Mouse (Mus musculus) gastrocnemius, postnatal 36 days (tissue): ENCODE results near the gene Slc22a15. TPM values are rescaled to one million over a fixed set of nuclear protein-coding genes. Genes with fewer than 3 reads are reported as not detected.

Experiments
- DNase-seq, 2 experiments: peaks; one replicate each; pipeline ENCODE4 v3.0.0; 2022
- intact Hi-C: fragments of 180-260 bp; cut with DNase I; formaldehyde crosslinking; loops from one replicate; pipeline ENCODE4 v1.15.1; 2025
- total RNA-seq, 2 experiments: library from RNA; stranded (reverse); gene quantifications; 2 replicates each; pipeline ENCODE4 v1.2.3; 2021

The Slc22a15 gene
- total RNA-seq, 2 experiments from 2014 or later: 0.59 to 0.76 TPM

DNA sequence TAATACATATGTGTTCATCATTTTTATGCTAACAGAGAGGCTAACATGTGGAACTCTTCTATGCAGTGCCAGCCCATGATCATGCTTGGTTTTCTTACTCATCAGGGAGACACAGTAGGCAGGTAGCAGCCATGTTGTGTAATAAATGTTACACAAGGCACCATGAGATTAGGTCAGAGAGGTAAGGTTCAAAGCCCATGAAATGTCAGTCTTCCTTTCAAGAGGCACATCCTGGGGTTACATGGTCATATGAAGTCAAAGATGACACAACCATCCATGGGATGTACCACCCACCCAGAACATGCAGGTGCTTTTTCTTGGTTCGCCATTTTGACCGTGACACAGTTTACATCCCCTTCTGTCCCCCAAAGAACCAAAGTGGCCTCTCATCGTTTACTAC lies 5.7 kb downstream of the Slc22a15 start:
- intact Hi-C loops: no loop called here

DNA sequence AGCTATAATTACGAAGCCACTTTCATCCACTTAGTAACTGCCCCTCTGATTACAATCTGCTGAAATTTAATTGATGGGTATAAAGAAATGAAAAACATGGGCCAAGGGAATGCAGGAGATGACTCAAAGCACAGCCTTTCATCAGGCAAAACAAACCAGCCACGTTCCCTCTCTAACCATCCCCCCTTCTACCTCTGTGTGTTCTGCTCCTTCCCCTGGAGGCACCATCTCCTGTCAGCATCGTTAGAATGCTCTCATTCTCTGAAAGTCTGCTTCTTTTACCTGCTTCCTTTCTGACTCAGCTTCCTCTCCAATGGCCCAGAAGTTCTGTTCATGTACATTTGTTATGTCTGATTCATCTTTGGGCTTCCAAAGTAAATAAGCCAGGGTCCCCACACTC lies 6.6 kb downstream of the Slc22a15 start:
- intact Hi-C loops: no loop called here
- no peak for DNase-seq

More for the DNA sequence above, 5.7 kb downstream of the Slc22a15 start:
- no peak for DNase-seq

GRCm38 (mm10) chr3:101916525-101916924 lies 7.7 kb downstream of the Slc22a15 start:
- intact Hi-C loops: no loop called here
- DNase-seq: no peak

DNA sequence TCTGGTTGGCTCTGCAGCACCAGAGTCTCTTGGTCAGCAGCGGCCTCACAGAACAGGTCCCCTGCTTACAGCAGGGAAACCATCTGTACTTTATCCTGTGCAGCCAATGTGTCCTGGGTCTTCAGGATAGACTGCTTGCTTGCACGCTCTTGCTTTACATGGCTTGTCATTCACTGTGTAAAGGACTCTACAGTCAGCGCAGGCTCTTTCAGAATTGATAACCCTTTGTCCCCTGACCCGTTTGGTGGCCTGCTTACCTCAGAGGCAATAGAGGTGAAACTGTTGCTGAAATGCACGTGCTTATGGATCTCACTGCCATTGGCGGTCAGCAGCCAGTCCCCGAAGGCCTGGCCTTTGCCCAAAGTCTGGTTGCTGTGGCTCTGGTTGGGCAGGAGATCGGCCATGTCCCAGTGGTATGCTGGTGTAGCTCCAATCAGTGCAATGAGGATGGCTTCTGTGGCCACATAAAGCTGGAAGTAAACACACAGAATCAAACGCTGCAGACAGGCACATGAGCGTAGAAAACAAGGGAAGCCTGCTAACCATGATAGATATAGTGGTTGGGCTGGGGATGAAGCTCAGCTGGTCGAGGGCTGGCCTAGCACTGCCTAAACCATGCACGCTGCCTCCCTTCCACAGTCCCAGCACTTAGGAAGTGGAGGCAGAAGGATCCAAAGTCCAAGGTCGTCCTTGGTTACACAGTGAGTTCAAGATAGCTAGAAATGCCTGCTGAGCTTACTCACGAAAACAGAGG lies 9.0 kb downstream of the Slc22a15 start:
- no peak for DNase-seq
- intact Hi-C loops: no loop called here

DNA sequence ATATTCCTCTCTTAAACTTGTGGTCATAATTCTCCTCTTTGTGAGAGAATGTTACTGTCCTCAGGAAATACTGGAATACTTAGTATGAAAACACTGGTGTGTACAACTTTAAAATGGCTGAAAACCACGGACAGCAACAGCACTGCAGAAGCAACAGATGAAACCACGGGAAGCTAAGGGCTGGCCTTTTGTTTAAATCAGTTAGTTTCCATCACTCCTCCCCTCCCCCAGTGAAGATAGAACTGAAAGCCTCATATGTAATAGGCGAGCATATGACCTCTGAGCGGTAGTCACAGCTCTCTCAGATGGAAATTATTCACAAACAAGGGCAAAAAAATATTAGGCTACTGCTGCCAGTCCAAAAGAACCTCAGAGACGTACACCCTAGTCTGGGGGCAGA lies 10.0 kb downstream of the Slc22a15 start:
- no peak for DNase-seq
- intact Hi-C loops: no loop called here

- no peak for DNase-seq
- intact Hi-C loops: no loop called here
Observed at GRCm38 (mm10) chr3:101912041-101912440, 12.2 kb downstream of the Slc22a15 start.

- intact Hi-C loops: no loop called here
- no peak for DNase-seq
Observed at GRCm38 (mm10) chr3:101907049-101907448, 17.2 kb downstream of the Slc22a15 start.

- intact Hi-C loops: no loop called here
- no peak for DNase-seq
Observed at GRCm38 (mm10) chr3:101904776-101905175, 19.5 kb downstream of the Slc22a15 start.

GRCm38 (mm10) chr3:101903091-101903490 lies 21.2 kb downstream of the Slc22a15 start:
- intact Hi-C loops: no loop called here
- DNase-seq: no peak

DNA sequence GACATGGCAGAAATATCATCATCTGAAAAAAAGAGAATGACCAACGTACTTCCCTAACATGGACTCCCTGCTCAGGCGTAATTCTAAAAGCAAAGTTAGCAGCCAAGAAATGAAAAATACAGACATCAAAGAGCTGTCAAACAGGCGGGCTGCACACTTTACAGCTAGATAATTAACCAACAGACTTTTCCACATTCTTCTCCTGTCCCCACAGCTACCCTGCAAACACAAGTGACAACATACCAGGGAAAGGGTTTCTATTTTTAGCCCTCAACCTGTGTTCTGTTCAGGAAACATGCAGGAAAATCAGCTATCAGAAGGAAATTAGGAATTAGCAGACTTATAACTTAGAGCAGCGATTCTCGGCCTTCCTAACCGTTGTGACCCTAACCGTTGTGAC lies 21.9 kb downstream of the Slc22a15 start:
- no peak for DNase-seq
- intact Hi-C loops: no loop called here

GRCm38 (mm10) chr3:101897377-101897974 lies 26.8 kb downstream of the Slc22a15 start:
- intact Hi-C loops: loop anchor here (5.0 kb wide), 1 partner anchor 165 kb away; no protein-coding TSS in a partner anchor
- no peak for DNase-seq

DNA sequence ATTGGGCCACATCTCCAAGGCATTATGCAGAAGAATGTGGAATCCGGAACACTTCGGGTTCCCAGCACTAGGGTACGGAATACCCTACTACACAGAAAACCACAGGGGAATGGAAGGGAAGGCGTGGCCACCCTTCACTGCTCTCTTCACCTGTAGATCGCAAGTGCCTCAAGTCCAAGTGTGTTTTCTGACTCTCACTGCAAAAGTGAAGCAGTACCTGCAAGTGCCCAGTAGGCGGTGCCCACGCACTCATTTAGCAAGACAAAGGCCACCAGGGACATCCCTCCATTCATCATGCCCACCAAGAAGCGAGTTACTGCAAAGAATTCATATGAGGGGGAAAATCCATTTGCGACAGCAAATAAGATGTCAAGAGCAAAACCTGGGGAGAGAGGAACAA lies 27.4 kb downstream of the Slc22a15 start:
- DNase-seq: peak; percentile 33 to 54

DNA sequence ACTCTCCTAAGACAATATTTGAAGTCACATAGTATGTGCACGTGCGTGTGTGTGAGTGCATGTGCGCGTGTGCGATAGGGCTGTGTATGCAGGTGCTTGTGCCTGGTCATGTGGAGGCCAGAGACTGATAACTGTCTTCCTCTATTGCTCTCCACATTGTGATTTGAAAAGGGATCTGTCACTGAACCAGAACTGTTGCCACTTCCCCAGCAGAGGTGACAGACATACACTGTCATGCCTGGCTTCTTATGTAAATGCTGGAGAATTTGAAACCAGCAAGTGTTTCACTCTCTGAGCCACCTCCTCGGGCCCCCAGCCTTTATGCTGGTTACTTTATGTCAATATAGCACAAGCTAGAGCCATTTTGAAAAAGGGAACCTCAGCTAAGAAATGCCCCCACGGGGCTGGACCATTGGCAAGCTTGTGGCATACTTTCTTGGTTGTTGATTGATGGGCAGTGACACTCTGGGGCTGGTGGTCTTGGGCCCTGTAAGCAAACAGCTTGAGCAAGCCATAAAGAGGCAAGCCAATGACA lies 28.8 kb downstream of the Slc22a15 start:
- DNase-seq: no peak
- intact Hi-C loops: loop anchor here (5.0 kb wide), 1 partner anchor 167 kb away; no protein-coding TSS in a partner anchor

More for the DNA sequence above, 27.4 kb downstream of the Slc22a15 start:
- intact Hi-C loops: loop anchor here (5.0 kb wide), 1 partner anchor 165 kb away; no protein-coding TSS in a partner anchor

GRCm38 (mm10) chr3:101885591-101885990 lies 38.7 kb downstream of the Slc22a15 start:
- intact Hi-C loops: no loop called here
- DNase-seq: no peak

GRCm38 (mm10) chr3:101885041-101885440 lies 39.2 kb downstream of the Slc22a15 start:
- intact Hi-C loops: no loop called here
- no peak for DNase-seq

DNA sequence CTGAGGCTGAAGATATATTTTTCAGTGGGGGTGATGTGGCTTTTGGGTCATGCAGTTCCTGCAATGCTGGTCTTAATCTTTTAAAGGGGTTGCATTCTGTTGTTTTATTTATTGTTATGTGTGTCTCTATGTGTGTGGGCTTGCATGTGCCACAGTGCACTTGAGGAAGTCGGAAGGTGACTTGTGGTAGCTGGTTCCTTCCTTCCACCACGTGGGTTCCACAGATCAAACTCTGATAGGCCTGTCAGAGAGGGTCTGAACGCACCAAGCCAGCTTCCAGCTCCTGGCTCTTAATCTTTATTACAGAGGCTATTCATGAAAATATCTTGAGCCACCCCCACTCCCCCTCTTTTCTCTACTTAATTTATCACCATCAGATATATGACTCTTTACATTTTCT lies 40.4 kb downstream of the Slc22a15 start:
- intact Hi-C loops: no loop called here
- DNase-seq: no peak

DNA sequence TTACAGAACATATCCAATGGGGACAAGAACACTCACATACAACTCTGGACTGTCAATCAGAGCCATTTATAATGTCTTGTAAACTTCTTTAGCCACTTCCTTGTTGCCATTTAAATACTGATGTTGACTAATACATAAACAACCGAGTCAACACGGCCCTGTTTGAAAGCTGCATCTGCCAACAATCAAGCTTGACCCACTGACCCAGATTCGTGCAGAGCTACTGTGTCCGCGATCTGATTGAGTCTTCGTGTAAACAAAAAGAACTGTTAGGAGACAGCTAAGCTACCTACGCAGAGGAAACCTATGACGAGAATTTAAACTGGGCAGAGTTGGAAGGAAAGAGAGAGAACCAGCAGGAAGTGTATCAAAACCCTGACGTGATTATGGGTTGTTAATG lies 42.5 kb downstream of the Slc22a15 start:
- intact Hi-C loops: no loop called here
- DNase-seq: no peak

DNA sequence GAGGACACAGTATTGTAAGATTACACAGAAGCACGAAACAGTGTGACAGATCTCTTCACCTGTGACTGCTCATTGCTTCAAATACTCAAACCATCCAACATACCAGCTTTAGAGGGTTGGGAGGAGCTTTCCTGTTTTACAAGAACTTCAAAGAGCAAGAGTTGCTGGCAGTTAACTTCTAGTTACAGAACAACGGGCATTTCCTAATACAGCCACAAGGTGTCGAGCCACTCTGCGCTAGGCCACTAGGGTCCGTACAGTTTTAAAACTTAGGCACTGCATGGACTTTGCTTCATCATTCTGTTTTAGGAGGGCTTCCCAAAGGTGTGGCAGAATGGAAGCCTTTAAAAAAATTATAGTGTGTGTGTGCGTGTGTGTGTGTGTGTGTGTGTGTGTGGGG lies 43.4 kb downstream of the Slc22a15 start:
- DNase-seq: no peak
- intact Hi-C loops: no loop called here

DNA sequence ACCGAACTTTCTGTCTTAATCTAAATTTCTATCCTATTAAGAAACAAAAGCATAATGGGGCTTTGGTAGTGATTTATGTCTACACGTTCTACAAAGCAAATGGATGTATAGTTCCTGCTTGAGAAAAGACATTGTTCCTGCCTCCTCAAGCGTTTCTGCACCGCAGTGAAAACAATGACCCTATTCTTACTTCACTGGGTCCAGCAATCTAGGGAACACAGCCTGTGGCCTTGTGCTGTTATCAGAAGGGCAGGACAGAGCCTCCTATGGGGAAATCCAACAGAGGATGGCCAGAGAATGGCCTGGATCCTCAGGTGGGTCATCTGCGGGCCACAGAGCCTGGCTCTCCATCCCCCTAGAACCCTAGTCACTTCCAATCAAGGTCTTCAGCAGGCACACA lies 46.1 kb downstream of the Slc22a15 start:
- DNase-seq: no peak

DNA sequence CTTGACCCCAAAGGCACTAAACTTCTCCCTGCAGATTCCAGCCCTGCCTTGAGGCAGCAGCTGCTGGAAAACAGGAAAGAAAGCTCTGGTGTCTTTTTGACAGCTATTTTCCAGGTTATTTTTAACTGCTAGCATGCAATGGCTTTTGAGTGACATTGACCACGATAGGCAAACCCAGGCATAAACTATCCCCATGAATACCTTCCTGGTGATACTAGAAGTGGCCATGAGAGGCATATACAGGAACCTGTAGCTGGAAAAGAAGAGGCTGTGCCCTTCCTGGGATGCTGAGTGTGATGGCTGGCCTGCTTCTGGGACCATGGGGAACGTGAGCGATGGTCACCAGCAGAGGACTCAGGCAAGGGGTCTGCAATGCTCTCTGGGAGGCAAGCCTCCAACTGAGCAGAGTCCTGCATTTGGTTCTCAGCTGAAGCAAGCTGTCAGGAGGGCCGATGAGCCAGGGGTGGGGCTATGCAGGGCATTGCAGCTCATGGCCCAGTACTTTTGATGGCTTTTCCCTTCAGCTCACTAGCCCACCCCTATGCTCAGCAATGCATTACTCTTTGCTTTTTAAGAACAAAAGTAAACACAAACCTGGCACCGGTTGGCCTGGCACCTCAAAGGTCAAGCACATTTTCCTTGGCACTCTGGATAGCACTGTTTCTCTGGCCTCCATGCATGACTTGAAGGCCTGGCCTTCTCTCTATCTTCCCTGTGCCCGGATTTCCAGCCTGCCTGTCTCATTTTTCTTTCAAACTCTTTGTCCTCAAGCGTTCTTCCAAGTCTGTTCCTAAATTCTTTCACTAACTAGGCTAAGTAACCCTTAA lies 47.6 kb downstream of the Slc22a15 start:
- no peak for DNase-seq
- intact Hi-C loops: no loop called here

More for the DNA sequence above, 46.1 kb downstream of the Slc22a15 start:
- intact Hi-C loops: no loop called here
